Mouse (Mus musculus) frontal cortex, postnatal 25 days (tissue): ENCODE data around the gene Igf2r.

Source experiments
- DNase-seq, 2 experiments: peaks; one replicate each; pipeline ENCODE4 v3.0.0; 2022; ENCODE audit warnings: low spot score in 2 of 2

Gene Igf2r

DNA sequence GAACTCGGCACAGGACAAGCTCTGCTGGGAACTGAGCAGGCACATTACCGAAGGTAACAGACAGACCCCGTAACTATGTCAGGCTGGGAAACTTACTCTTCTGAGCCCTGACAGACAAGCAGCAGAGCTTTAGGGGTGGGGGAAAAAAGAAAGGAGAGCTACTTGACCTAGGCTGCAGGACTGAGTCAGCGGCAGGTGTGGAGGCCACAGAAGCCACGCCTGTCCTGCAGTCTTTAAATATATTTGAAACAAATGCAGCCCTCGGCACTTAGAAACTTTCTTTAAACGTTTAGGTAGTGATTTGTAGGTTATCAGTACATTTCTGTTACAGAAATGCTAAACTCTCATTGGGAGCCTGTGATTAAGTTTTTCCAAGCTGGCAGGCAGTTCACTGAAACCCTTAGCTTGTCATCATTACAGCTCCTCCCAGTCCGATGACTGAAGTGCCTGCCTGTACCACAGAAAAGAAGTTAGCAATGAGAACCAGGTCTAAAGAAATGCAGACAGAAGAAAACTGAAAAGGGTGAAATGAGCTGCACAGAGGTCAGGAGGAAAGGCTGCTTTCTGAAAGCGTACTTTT, 18.8 kb downstream of the Igf2r start:
- no peak for DNase-seq

GRCm38 (mm10) chr17:12749421-12750367, 19.8 kb downstream of the Igf2r start:
- DNase-seq, result no peak

GRCm38 (mm10) chr17:12745761-12746160, 23.7 kb downstream of the Igf2r start:
- no peak for DNase-seq

DNA sequence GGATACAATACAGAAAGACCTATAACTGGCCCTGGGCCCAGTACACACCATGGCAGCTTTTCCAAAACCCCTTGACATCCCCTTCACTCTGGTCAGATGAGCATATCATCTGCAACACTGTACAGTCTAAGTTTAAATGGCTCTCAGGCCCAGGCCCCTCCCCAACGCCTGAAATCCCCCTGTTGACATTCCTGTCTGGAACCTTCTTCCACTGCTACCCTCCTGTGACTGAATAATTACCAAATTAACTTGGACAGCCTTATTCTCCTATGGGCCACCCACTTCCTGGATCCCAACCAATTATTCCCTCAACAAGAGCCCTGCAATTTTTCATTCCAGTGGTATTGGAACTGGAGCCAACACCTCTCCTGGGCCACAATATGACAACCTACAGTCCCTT, 25.4 kb downstream of the Igf2r start:
- no peak for DNase-seq

DNA sequence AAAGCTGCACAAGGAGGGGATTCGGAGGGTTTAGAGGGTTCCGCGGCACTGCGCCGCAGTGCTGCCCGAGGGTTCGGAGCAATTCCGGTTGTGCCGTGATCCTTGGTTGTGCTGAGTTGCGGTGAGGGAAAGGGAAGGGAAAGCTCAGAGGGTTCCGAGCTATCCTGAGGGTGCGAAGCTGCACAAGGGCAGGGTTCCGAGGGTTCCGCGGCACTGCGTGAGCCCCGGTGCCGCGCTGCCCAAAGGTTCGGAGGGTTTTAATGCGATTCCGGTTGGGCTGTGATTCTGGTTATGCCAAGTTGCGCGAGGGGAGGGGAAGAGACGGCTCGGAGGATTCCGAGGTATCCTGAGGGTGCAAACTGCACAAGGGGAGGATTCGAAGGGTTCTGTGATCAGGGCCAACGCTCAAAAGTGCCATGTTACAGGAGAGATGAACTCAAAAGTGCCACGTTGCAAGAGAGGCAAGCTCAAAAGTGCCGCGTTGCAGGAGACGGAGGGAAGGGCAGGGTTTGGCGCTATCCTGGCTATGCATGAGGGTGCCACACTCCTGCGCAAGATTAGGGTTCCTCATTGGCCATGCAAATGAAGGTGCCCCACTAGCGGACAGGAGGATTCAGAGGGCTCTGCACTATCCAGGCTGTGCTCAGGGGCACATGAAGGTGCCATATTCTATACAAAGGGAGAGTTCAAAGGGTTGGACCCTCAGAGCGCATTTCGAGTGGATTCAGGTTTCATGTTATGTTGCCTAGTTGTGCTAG, 27.1 kb downstream of the Igf2r start:
- no peak for DNase-seq

GRCm38 (mm10) chr17:12741218-12741968, 28.1 kb downstream of the Igf2r start:
- no peak for DNase-seq

- no peak for DNase-seq
These were observed 29.1 kb downstream of the Igf2r start for GRCm38 (mm10) chr17:12740317-12740716.

- DNase-seq, result no peak
These were observed 29.9 kb downstream of the Igf2r start for GRCm38 (mm10) chr17:12739516-12739915.

- no peak for DNase-seq
These were observed 31.5 kb downstream of the Igf2r start for GRCm38 (mm10) chr17:12737934-12738333.

- DNase-seq, result no peak
These were observed 35.1 kb downstream of the Igf2r start for GRCm38 (mm10) chr17:12734205-12734857.

- no peak for DNase-seq
These were observed 36.3 kb downstream of the Igf2r start for GRCm38 (mm10) chr17:12733128-12733527.

DNA sequence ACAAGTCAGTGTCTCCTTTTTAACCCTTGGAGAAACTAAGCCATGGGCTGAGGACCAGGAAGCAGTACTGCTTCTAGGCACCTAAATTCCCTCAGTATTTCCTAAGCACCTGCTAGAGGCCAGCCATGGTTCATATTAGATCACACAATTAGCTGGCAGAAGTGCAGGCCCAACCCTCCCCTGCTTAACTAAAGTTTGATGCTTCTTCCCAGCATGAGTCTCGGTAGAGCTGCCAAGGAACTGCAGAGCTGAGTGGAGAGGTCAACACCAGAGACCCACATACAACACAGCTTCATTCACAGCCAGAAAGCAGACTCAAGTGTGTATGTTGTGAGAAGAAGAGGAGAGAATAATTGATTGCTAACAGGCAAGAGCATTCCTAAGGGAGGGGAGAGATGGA, 40.9 kb downstream of the Igf2r start:
- no peak for DNase-seq

DNA sequence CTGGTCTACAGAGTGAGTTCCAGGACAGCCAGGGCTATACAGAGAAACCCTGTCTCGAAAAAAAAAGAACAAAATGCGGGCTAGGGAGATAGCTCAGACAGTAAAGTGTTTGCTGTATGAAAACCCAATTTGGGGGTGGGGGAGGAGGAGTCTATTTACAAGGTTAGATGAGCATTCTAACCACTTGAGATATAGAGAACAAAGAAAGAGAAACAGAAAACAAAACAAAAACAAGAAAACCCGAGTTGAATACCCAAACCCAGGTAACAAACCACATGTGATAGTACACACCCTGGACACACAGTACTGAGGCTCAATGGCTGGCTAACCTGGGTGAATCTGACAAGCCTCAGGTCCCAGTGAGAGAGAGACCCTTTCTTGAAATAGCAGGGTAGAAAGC, 41.7 kb downstream of the Igf2r start:
- no peak for DNase-seq

DNA sequence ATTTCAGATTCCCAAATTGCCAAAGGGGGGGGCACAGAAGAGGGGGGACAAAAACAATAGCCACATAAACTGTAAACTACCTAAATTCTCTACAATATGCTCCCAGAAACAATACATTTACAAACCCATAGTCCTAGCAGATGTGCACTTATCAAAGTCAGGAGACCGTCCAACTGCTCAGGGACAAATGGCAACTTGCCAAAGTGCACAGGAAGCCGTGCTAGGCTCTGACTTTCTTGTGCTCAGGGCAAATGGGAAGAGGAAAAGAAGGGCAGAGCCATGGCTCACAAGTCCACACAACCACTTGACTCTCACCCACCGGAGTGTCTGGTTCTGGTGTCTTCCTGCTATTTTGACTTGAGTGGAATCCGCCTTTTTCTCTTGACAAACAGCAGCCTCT, 43.6 kb downstream of the Igf2r start:
- DNase-seq, result no peak

GRCm38 (mm10) chr17:12724767-12725744, 44.4 kb downstream of the Igf2r start:
- no peak for DNase-seq

DNA sequence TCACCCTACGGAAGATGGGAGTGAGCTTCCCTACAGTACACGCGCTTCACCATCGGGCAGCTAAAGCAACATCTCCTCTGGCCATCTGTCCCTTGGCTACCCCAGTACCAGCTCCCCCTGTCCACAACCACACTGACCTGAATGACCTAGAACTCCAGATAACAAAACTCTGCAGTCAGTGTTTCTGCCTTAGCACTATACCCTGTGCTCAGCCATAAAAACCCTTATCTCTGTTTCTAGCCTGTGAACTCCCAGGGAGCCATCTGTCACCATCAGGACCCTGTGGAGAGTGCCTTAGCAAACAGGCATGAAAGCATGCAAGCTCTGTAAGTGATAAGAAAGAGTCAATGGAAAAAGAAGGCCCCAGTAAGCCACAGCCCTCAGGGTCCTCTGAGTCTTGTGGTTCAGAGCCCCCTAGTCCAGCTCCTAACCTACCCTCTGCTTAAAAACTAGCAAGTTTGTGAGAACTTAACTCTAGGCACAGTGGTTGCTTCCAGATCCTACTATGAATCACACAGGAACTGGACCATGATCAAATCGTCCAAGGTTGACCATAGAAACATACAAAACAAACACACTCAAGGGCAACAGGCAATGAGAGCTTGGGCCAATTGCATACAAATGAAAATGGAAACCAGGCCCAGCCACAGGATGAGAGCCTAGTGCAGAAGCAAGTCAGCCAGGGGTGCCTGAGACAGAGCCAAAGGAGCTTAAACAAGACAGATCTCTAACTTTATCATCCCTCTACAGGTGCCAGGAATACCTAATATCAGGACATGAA, 45.3 kb downstream of the Igf2r start:
- DNase-seq, result no peak

DNA sequence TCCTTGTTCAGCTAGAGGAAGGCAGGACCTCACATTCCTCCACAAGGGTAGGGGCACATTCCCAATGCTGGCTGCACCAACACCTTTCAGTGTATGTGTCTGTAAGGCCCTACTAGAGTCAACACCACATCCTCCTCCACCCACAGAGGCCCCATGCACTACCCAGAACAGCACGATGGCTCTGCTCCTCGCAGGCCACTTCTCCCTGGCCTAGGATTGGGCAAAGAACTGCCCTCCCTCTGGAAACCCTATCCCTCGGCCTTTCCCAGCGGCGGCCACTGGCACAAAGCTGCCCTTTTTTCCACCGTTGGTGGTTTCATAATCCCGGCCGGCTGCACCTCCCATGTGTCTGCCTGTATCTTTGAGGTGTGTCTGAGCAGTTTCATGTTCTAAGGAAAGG, 46.8 kb downstream of the Igf2r start:
- DNase-seq, result no peak

GRCm38 (mm10) chr17:12721118-12721886, 48.2 kb downstream of the Igf2r start:
- DNase-seq, result no peak
